Mouse (Mus musculus) midbrain, embryonic 14.5 days (tissue): Measurements from ENCODE around the gene Msx3. TPM values are rescaled to one million over a fixed set of nuclear protein-coding genes. Genes with fewer than 3 reads are reported as not detected.

Experiments
- ATAC-seq: fragments of 200-750 bp; cut with Nextera tagmentation; 2 replicates; pipeline ENCODE4 v1.8.0; 2017; ENCODE audit warnings: moderate number of reproducible peaks, moderate library complexity; ENCODE audit not compliant: low FRiP score, low TSS enrichment
- DNase-seq: peaks from one replicate; pipeline ENCODE4 v3.0.0-alpha.2; 2015
- H3K27ac ChIP-seq: fragments of 300-500 bp; sonication (generic); replicated peaks from 2 replicates; pipeline ENCODE4 v1.5.1; 2014; ENCODE audit warnings: mild to moderate bottlenecking, low read depth, low read length, moderate library complexity
- H3K27me3 ChIP-seq: fragments of 300-500 bp; sonication (generic); 2 replicates; pipeline ENCODE4 v1.6.1; 2014; ENCODE audit warnings: low read length, control low read depth, mixed read lengths; ENCODE audit not compliant: control insufficient read depth, insufficient read depth
- H3K36me3 ChIP-seq: fragments of 300-500 bp; sonication (generic); 2 replicates; pipeline ENCODE4 v1.6.1; 2014; ENCODE audit warnings: low read length, control low read depth; ENCODE audit not compliant: control insufficient read depth, insufficient read depth
- H3K4me1 ChIP-seq: fragments of 300-500 bp; sonication (generic); 2 replicates; pipeline ENCODE4 v1.6.1; 2014; ENCODE audit warnings: mild to moderate bottlenecking, antibody characterized with exemption, low read length, control low read depth; ENCODE audit not compliant: control insufficient read depth, insufficient read depth
- H3K4me2 ChIP-seq: fragments of 300-500 bp; sonication (generic); 2 replicates; pipeline ENCODE4 v1.6.1; 2014; ENCODE audit warnings: mild to moderate bottlenecking, low read length, moderate library complexity
- H3K4me3 ChIP-seq: fragments of 300-500 bp; sonication (generic); replicated peaks from 2 replicates; pipeline ENCODE4 v1.5.1; 2014; ENCODE audit warnings: low read depth, low read length
- H3K9ac ChIP-seq: fragments of 300-500 bp; sonication (generic); replicated peaks from 2 replicates; pipeline ENCODE4 v1.6.1; 2014; ENCODE audit warnings: mild to moderate bottlenecking, low read length, moderate library complexity
- H3K9me3 ChIP-seq: fragments of 300-500 bp; sonication (generic); 2 replicates; pipeline ENCODE4 v1.6.1; 2016; ENCODE audit warnings: low read length, control low read depth, mixed read lengths; ENCODE audit not compliant: control insufficient read depth
- WGBS: fragments of 180-500 bp; shearing (Covaris S2); extraction: QIAGEN DNeasy Blood & Tissue Kit; methylation state at CpG from one replicate; pipeline ENCODE4 v1.1.7; 2014; 5-methylcytosine and 5-hydroxymethylcytosine counted together
- polyA plus RNA-seq: library from polyadenylated mRNA; unstranded; fragments of >200 nt; fragmentation: Nextera tagmentation; extraction: Ambion mirVana; gene quantifications from 2 replicates; pipeline ENCODE4 v1.2.1, GENCODE M21; 2014

Msx3 gene
- polyA plus RNA-seq, 1 experiment from 2014 or later: 5.8 TPM

GRCm38 (mm10) chr7:140081408-140082241 is 32.7 kb upstream of the Msx3 start:
- no peaks in the 10 kb centered on the region for H3K36me3 ChIP-seq
- H3K4me1 ChIP-seq: peaks cover 18% of the 10 kb centered on the region
- H3K9me3 ChIP-seq: no peaks in the 10 kb centered on the region
- H3K9ac ChIP-seq: peak overlapping the region; percentile 71
- H3K27ac ChIP-seq: peak overlapping the region; percentile 91
- peak overlapping the region; percentile 54 for H3K4me3 ChIP-seq
- 8% methylated on average over 20 of the region's 20 CpGs for WGBS
- no peak for DNase-seq
- ATAC-seq: peak; percentile 19; the same call in 1 of the 2 replicates
- H3K27me3 ChIP-seq: no peaks in the 10 kb centered on the region
- peak overlapping the region; percentile 65 for H3K4me2 ChIP-seq

- H3K4me1 ChIP-seq: peaks cover 18% of the 10 kb centered on the region
- peak overlapping the region; percentile 54 for H3K4me3 ChIP-seq
- no peaks in the 10 kb centered on the region for H3K27me3 ChIP-seq
- no peaks in the 10 kb centered on the region for H3K36me3 ChIP-seq
- peak overlapping the region; percentile 91 for H3K27ac ChIP-seq
- 3% methylated on average over 24 of the region's 24 CpGs for WGBS
- peak overlapping the region; percentile 71 for H3K9ac ChIP-seq
- peak overlapping the region; percentile 65 for H3K4me2 ChIP-seq
- ATAC-seq: peak; percentile 85
- DNase-seq: peak; percentile 97
- H3K9me3 ChIP-seq: no peaks in the 10 kb centered on the region
Measured at GRCm38 (mm10) chr7:140080503-140081156, 31.7 kb upstream of the Msx3 start.

- H3K9ac ChIP-seq: no peak overlapping the region
- H3K4me2 ChIP-seq: peak overlapping the region; percentile 65; the same call in 1 of the 2 replicates
- no peaks in the 10 kb centered on the region for H3K9me3 ChIP-seq
- H3K4me1 ChIP-seq: peaks cover 18% of the 10 kb centered on the region
- H3K27ac ChIP-seq: no peak overlapping the region
- H3K27me3 ChIP-seq: no peaks in the 10 kb centered on the region
- ATAC-seq (no peak), DNase-seq (peak; percentile 89)
- no peaks in the 10 kb centered on the region for H3K36me3 ChIP-seq
- WGBS: 3% methylated on average over 5 of the region's 5 CpGs
- H3K4me3 ChIP-seq: no peak overlapping the region
Measured at GRCm38 (mm10) chr7:140078711-140079110, 29.8 kb upstream of the Msx3 start.

DNA sequence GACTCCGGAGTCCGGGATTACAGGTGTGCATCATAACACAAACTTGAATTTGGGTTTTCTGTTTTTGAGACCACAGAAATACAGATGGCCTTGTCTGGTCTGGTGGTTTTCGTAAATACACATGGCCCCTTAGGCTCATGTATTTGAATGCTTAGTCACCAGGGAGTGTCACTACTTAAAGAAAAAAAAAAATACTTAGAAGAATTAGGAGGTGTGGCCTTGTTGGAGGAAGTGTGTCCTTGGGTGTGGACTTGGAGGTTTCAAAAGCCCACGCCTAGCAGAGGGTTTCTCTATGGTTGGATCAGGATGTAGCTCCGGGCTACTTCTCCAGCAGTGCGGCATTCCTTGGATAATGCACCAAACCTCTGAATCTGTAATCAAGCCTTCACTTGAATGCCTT is 28.8 kb upstream of the Msx3 start:
- H3K36me3 ChIP-seq: peaks cover 4% of the 10 kb centered on the region
- 77% methylated on average over 6 of the region's 6 CpGs for WGBS

DNA sequence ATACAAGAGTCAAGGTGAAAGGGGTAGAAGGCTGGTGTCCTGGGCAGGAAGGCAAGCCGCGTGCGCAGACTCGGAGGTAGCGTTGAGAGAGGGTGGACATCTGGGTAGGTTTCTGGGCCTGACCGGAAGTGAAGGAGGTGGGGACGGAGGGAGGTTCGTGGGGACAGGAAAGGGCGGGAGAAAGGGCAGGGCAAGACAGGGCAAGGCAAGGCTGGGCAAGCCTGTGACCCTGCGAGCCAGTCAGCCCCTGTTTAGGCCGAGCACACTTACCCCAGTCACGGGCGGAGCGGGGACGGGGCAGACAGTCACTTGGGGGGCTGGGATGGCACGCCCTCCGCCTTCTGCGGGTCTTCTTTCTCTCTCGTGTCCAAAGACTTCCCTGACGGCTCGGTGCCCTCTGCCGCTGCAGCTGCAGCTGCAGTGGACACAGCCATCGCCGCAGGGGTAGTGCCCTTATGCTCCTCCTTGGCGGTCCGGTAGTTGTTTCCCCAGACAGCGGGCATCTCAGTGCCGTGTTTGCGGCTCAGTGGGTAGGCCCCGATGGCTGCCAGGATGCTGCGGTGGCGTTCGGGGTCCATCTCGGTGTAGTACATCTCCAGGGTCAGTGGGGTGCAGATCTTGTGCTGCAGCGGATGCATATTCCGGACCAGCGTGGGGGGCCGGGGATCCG is 21.3 kb upstream of the Msx3 start:
- Histone ChIP-seq H3K4me2 (peak overlapping the region; percentile 12), H3K4me3 (peak overlapping the region; percentile 12; the same call in 1 of the 2 replicates), H3K27me3 (peaks cover 58% of the 10 kb centered on the region), H3K9ac (no peak overlapping the region), H3K27ac (no peak overlapping the region), H3K4me1 (no peaks in the 10 kb centered on the region), H3K36me3 (peaks cover 22% of the 10 kb centered on the region), H3K9me3 (no peaks in the 10 kb centered on the region)
- 26% methylated on average over 39 of the region's 39 CpGs for WGBS
- no peak for ATAC-seq
- DNase-seq: no peak

More for the DNA sequence above, 28.8 kb upstream of the Msx3 start:
- Histone ChIP-seq H3K9me3 (no peaks in the 10 kb centered on the region), H3K4me3 (no peak overlapping the region), H3K27ac (no peak overlapping the region), H3K4me1 (peaks cover 18% of the 10 kb centered on the region), H3K27me3 (peaks cover 9% of the 10 kb centered on the region), H3K9ac (no peak overlapping the region), H3K4me2 (no peak overlapping the region)
- ATAC-seq (no peak), DNase-seq (no peak)

DNA sequence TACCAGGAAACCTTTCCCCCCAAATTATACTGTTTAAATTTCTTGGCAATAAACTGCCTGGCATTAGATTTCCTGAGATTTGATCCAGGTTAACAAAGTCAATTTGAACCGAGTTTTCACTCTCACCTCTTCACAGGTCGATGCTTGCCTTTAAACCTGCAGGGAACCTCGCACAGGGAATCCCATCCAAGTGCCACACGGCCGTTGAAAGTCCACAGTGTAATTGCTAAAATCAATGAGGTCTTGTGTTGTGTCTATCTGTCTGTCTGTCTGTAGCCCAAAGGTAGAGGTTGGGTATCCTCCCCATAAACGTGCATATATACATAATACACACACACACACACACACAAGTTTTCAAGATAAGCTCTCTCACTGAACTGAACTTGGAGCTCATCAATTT is 18.5 kb upstream of the Msx3 start:
- Histone ChIP-seq H3K27me3 (peaks cover 72% of the 10 kb centered on the region), H3K4me3 (no peak overlapping the region), H3K9ac (no peak overlapping the region), H3K27ac (no peak overlapping the region), H3K9me3 (no peaks in the 10 kb centered on the region), H3K4me2 (no peak overlapping the region), H3K36me3 (peaks cover 15% of the 10 kb centered on the region; the same call in 1 of the 2 replicates), H3K4me1 (no peaks in the 10 kb centered on the region)
- 72% methylated on average over 6 of the region's 6 CpGs for WGBS
- ATAC-seq: no peak
- DNase-seq: no peak

DNA sequence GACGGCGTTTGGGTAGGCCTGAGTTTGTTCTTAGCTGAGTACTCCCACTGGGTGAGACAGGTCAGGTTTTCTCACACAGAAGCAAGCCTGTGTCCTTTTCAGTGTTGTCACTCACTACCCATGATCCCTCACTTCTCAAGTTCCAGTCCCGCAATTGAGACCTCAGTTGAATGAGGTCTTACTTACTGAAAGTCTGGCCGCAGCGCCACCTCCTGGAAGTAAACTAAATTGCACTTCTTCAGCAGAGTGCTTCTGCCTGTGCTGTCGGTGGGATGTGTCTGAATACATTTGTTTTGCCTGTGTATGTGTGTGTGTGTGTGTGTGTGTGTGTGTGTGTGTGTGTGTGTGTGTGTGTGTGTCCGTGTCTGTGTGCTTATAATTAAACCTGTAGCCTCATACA is 14.2 kb upstream of the Msx3 start:
- DNase-seq (peak; percentile 88), ATAC-seq (no peak)
- Histone ChIP-seq H3K27me3 (peaks cover 51% of the 10 kb centered on the region), H3K9ac (no peak overlapping the region), H3K4me1 (peaks cover 40% of the 10 kb centered on the region), H3K9me3 (no peaks in the 10 kb centered on the region), H3K4me2 (no peak overlapping the region), H3K4me3 (no peak overlapping the region), H3K27ac (no peak overlapping the region), H3K36me3 (no peaks in the 10 kb centered on the region)
- WGBS: 15% methylated on average over 7 of the region's 7 CpGs

GRCm38 (mm10) chr7:140062307-140062706 is 13.4 kb upstream of the Msx3 start:
- 8% methylated on average over 11 of the region's 11 CpGs for WGBS
- Histone ChIP-seq H3K4me3 (no peak overlapping the region), H3K27me3 (peaks cover 51% of the 10 kb centered on the region), H3K36me3 (no peaks in the 10 kb centered on the region), H3K9ac (no peak overlapping the region), H3K4me2 (no peak overlapping the region; the same call in 1 of the 2 replicates), H3K4me1 (peaks cover 45% of the 10 kb centered on the region), H3K9me3 (no peaks in the 10 kb centered on the region), H3K27ac (no peak overlapping the region)
- ATAC-seq (no peak), DNase-seq (peak; percentile 59)
